Mouse (Mus musculus) CH12.LX (cell line): ENCODE results near the gene Iqschfp. TPM values are rescaled to one million over a fixed set of nuclear protein-coding genes. Genes with fewer than 3 reads are reported as not detected.

Experiments
- DNase-seq: peaks from one replicate; pipeline ENCODE4 v3.0.0-alpha.2; 2013; ENCODE audit errors: extremely low read depth
- H3K27ac ChIP-seq: 2 replicates; pipeline ENCODE4 v1.5.1; 2012; ENCODE audit warnings: low read depth, mild to moderate bottlenecking, control low read depth, moderate library complexity; ENCODE audit not compliant: insufficient read depth
- H3K27me3 ChIP-seq: replicated peaks from 2 replicates; pipeline ENCODE3; 2012; ENCODE audit warnings: inconsistent platforms
- H3K36me3 ChIP-seq, 2 experiments: replicated peaks in 1 of 2; 2 replicates each; pipeline versions ENCODE3 to v1.6.1; 2012; ENCODE audit warnings: inconsistent platforms in 1 of 2, low read length in 1 of 2, mild to moderate bottlenecking in 1 of 2, mixed read lengths in 1 of 2, moderate library complexity in 1 of 2; ENCODE audit not compliant: control insufficient read depth in 1 of 2, insufficient read depth in 1 of 2
- H3K4me1 ChIP-seq, 2 experiments: 2 replicates each; pipeline ENCODE4 v1.6.1; 2012; ENCODE audit warnings: inconsistent platforms in 1 of 2, moderate library complexity in 1 of 2; ENCODE audit not compliant: insufficient read depth in 2 of 2, control insufficient read depth in 1 of 2
- H3K4me2 ChIP-seq: 2 replicates; pipeline ENCODE4 v1.6.1; 2012; ENCODE audit warnings: low read depth, mild to moderate bottlenecking, control low read depth; ENCODE audit not compliant: poor library complexity, insufficient read depth, severe bottlenecking
- H3K4me3 ChIP-seq, 3 experiments: fragments of 150-350 bp in 1 of 3; sonication (generic) in 1 of 3; replicated peaks in 1 of 3; 2 replicates each; pipeline versions ENCODE3 to v1.5.1; 2011 to 2012; ENCODE audit warnings: low read depth in 2 of 3, low read length in 2 of 3, mild to moderate bottlenecking in 2 of 3, moderate library complexity in 2 of 3, control low read depth in 1 of 3, improper control_type of control experiment in 1 of 3, inconsistent platforms in 1 of 3, mixed read lengths in 1 of 3; ENCODE audit not compliant: poor library complexity in 1 of 3
- H3K79me2 ChIP-seq: replicated peaks from 2 replicates; pipeline ENCODE4 v1.6.1; 2012; ENCODE audit warnings: mild to moderate bottlenecking, moderate library complexity; ENCODE audit not compliant: control insufficient read depth, poor library complexity, insufficient read depth, severe bottlenecking; ENCODE audit errors: extremely low read depth
- H3K9ac ChIP-seq: 2 replicates; pipeline ENCODE4 v1.6.1; 2012; ENCODE audit warnings: low read depth, mild to moderate bottlenecking, control low read depth, moderate library complexity; ENCODE audit not compliant: insufficient read depth
- H3K9me3 ChIP-seq: replicated peaks from 2 replicates; pipeline ENCODE3; 2012; ENCODE audit warnings: low read length, inconsistent platforms, mixed read lengths
- BHLHE40 ChIP-seq: IDR thresholded peaks from 2 replicates; pipeline ENCODE4 v1.6.1; 2011; ENCODE audit warnings: mild to moderate bottlenecking, low read depth, low read length, improper control_type of control experiment
- CHD1 ChIP-seq: IDR thresholded peaks from 2 replicates; pipeline ENCODE4 v1.6.1; 2012; ENCODE audit warnings: low read depth, low read length, improper control_type of control experiment, inconsistent platforms
- CHD2 ChIP-seq: IDR thresholded peaks from 2 replicates; pipeline ENCODE4 v1.6.1; 2011; ENCODE audit warnings: low read length, improper control_type of control experiment
- CTCF ChIP-seq, 2 experiments: IDR thresholded peaks in 1 of 2; conservative IDR thresholded peaks in 1 of 2; 2 replicates each; pipeline ENCODE4 v1.5.1; 2011 to 2012; ENCODE audit warnings: low read depth in 2 of 2, low read length in 2 of 2, improper control_type of control experiment in 1 of 2, inconsistent platforms in 1 of 2, mild to moderate bottlenecking in 1 of 2, moderate library complexity in 1 of 2
- ELF1 ChIP-seq: IDR thresholded peaks from 2 replicates; pipeline ENCODE4 v1.6.1; 2014; ENCODE audit warnings: low read depth, mild to moderate bottlenecking, inconsistent platforms, low read length, improper control_type of control experiment
- EP300 ChIP-seq: IDR thresholded peaks from 2 replicates; pipeline ENCODE4 v1.6.1; 2011; ENCODE audit warnings: low read length, improper control_type of control experiment
- ETS1 ChIP-seq: conservative IDR thresholded peaks from 2 replicates; pipeline ENCODE4 v1.6.1; 2012; ENCODE audit warnings: low read depth, mild to moderate bottlenecking, inconsistent platforms, low read length, improper control_type of control experiment, moderate library complexity
- GABPA ChIP-seq: IDR thresholded peaks from 2 replicates; pipeline ENCODE4 v1.6.1; 2012; ENCODE audit warnings: low read depth, low read length, improper control_type of control experiment, inconsistent platforms; ENCODE audit not compliant: insufficient replicate concordance
- IRF4 ChIP-seq: IDR thresholded peaks from 2 replicates; pipeline ENCODE4 v1.6.1; 2014; ENCODE audit warnings: low read depth, mild to moderate bottlenecking, inconsistent platforms, low read length, improper control_type of control experiment
- JUN ChIP-seq: IDR thresholded peaks from 2 replicates; pipeline ENCODE4 v1.6.1; 2011; ENCODE audit warnings: low read depth, mild to moderate bottlenecking, low read length, improper control_type of control experiment, moderate library complexity; ENCODE audit not compliant: insufficient read depth
- MAZ ChIP-seq: IDR thresholded peaks from 2 replicates; pipeline ENCODE4 v1.6.1; 2012; ENCODE audit warnings: low read depth, mild to moderate bottlenecking, inconsistent platforms, low read length, improper control_type of control experiment, moderate library complexity
- MXI1 ChIP-seq: IDR thresholded peaks from 2 replicates; pipeline ENCODE4 v1.6.1; 2011; ENCODE audit warnings: mild to moderate bottlenecking, low read depth, low read length, improper control_type of control experiment
- NELFE ChIP-seq: IDR thresholded peaks from 2 replicates; pipeline ENCODE4 v1.6.1; 2011; ENCODE audit warnings: low read depth, low read length, improper control_type of control experiment
- PAX5 ChIP-seq: IDR thresholded peaks from 2 replicates; pipeline ENCODE4 v1.6.1; 2012; ENCODE audit warnings: low read length, inconsistent platforms, mixed read lengths
- RAD21 ChIP-seq: IDR thresholded peaks from 2 replicates; pipeline ENCODE4 v1.6.1; 2011; ENCODE audit warnings: low read depth, mild to moderate bottlenecking, low read length, improper control_type of control experiment, moderate library complexity
- RCOR1 ChIP-seq: conservative IDR thresholded peaks from 2 replicates; pipeline ENCODE4 v1.6.1; 2012; ENCODE audit warnings: low read depth, mild to moderate bottlenecking, inconsistent platforms, low read length, improper control_type of control experiment
- SIN3A ChIP-seq: IDR thresholded peaks from 2 replicates; pipeline ENCODE4 v1.6.1; 2012; ENCODE audit warnings: low read length, improper control_type of control experiment, inconsistent platforms
- SMC3 ChIP-seq: IDR thresholded peaks from 2 replicates; pipeline ENCODE4 v1.6.1; 2011; ENCODE audit warnings: low read depth, low read length, improper control_type of control experiment
- TBP ChIP-seq: conservative IDR thresholded peaks from 2 replicates; pipeline ENCODE4 v1.6.1; 2011; ENCODE audit warnings: low read depth, low read length, improper control_type of control experiment
- TCF12 ChIP-seq: IDR thresholded peaks from 2 replicates; pipeline ENCODE4 v1.6.1; 2014; ENCODE audit warnings: low read depth, mild to moderate bottlenecking, inconsistent platforms, low read length, improper control_type of control experiment
- UBTF ChIP-seq: IDR thresholded peaks from 2 replicates; pipeline ENCODE4 v1.6.1; 2012; ENCODE audit warnings: low read depth, mild to moderate bottlenecking, inconsistent platforms, low read length, improper control_type of control experiment, moderate library complexity
- USF1 ChIP-seq: IDR thresholded peaks from 2 replicates; pipeline ENCODE4 v1.6.1; 2014; ENCODE audit warnings: low read depth, mild to moderate bottlenecking, inconsistent platforms, low read length, improper control_type of control experiment
- USF2 ChIP-seq: conservative IDR thresholded peaks from 2 replicates; pipeline ENCODE4 v1.6.1; 2011; ENCODE audit warnings: low read depth, low read length, improper control_type of control experiment
- ZC3H11A ChIP-seq: IDR thresholded peaks from 2 replicates; pipeline ENCODE4 v1.6.1; 2012; ENCODE audit warnings: low read depth, mild to moderate bottlenecking, inconsistent platforms, low read length, improper control_type of control experiment
- ZMIZ1 ChIP-seq: IDR thresholded peaks from 2 replicates; pipeline ENCODE4 v1.6.1; 2012; ENCODE audit warnings: low read depth, mild to moderate bottlenecking, inconsistent platforms, low read length, improper control_type of control experiment
- dilution Hi-C: fragments of 300-500 bp; cut with MboI; formaldehyde crosslinking; loops from 2 replicates; pipeline ENCODE4 v1.14.3; 2020; ENCODE audit warnings: low sequenced_read_pairs; ENCODE audit not compliant: extremely low pct_unique_long_range_greater_than_20kb, extremely low pct_ligation_motif_present
- in situ Hi-C: fragments of 300-500 bp; cut with MboI; formaldehyde crosslinking; loops from 3 replicates; pipeline ENCODE4 v1.14.3; 2019; ENCODE audit warnings: low sequenced_read_pairs, low pct_ligation_motif_present, low pct_unique_long_range_greater_than_20kb, mixed read lengths
- polyA plus RNA-seq: library from polyadenylated mRNA; unstranded; fragments of >175 nt; gene quantifications from 2 replicates; pipeline ENCODE4 v1.2.1, GENCODE M21; 2012; ENCODE audit warnings: low read depth; ENCODE audit not compliant: insufficient read length
- total RNA-seq, 2 experiments: library from RNA; depleted of rRNA; stranded (reverse); fragments of 300-350 nt in 1 of 2; fragments of >200 nt in 1 of 2; gene quantifications; 2 replicates each; pipeline ENCODE4 v1.2.3; 2012 to 2014

Iqschfp gene
- total and polyA plus RNA-seq, 3 experiments = 0.13 to 0.25 TPM; not detected in 1

- H3K4me1 ChIP-seq = peaks cover 0 to 25% of the 10 kb centered on the region in 2 experiments; a peak in 2 of 4 replicates
- H3K9ac ChIP-seq = no peak overlapping the region
- in situ Hi-C loops = no loop called here
- no peak overlapping the region for H3K4me3 ChIP-seq
- no peaks in the 10 kb centered on the region for H3K79me2 ChIP-seq
- peaks cover 4% of the 10 kb centered on the region for H3K9me3 ChIP-seq
- H3K4me2 ChIP-seq = no peak overlapping the region
- H3K36me3 ChIP-seq = no peaks in the 10 kb centered on the region
- no peak for DNase-seq
- TF ChIP-seq CTCF (conservative IDR thresholded peaks at IDR 0.05 in 1 of 2, IDR thresholded peaks at IDR 0.05 in 1 of 2; ENCODE audit: low read depth in 2 of 2, low read length in 2 of 2) = no peak
- no peak for TF ChIP-seq NELFE
- no peak for TF ChIP-seq MAZ
- no peak for TF ChIP-seq TBP
- TF ChIP-seq TCF12 = no peak
- TF ChIP-seq RAD21 = no peak
- no peaks in the 10 kb centered on the region for H3K27me3 ChIP-seq
- dilution Hi-C loops = no loop called here
- no peak overlapping the region for H3K27ac ChIP-seq
Measured at GRCm38 (mm10) chr3:68642935-68643334, 750.9 kb downstream of the Iqschfp start.

- dilution Hi-C loops = no loop called here
- DNase-seq = peak; percentile 55
Measured at GRCm38 (mm10) chr3:68646387-68647130, 754.5 kb downstream of the Iqschfp start.

More at GRCm38 (mm10) chr3:68646387-68647130, 754.5 kb downstream of the Iqschfp start:
- Histone ChIP-seq H3K4me2 (peak overlapping the region; percentile 29; the same call in 1 of the 2 replicates), H3K27me3 (no peaks in the 10 kb centered on the region), H3K9ac (no peak overlapping the region), H3K4me3 (no peak overlapping the region), H3K27ac (no peak overlapping the region), H3K79me2 (no peaks in the 10 kb centered on the region), H3K36me3 (no peaks in the 10 kb centered on the region), H3K9me3 (peaks cover 4% of the 10 kb centered on the region), H3K4me1 (peaks cover 0 to 21% of the 10 kb centered on the region in 2 experiments; a peak in 2 of 4 replicates)
- TF ChIP-seq EP300 (no peak), USF2 (no peak), SIN3A (no peak), CTCF (conservative IDR thresholded peaks at IDR 0.05 in 1 of 2, IDR thresholded peaks at IDR 0.05 in 1 of 2; ENCODE audit: low read depth in 2 of 2, low read length in 2 of 2) (peak; percentile 53 to 88; a peak in 3 of 4 replicates), USF1 (no peak), ZMIZ1 (no peak), UBTF (no peak), TBP (no peak), IRF4 (peak; percentile 24; the same call in 1 of the 2 replicates), ZC3H11A (peak; percentile 76), PAX5 (no peak), ELF1 (peak; percentile 52; the same call in 1 of the 2 replicates), BHLHE40 (peak; percentile 37; the same call in 1 of the 2 replicates), SMC3 (peak; percentile 92), NELFE (peak; percentile 11; the same call in 1 of the 2 replicates), JUN (no peak), RAD21 (peak; percentile 83), MXI1 (no peak), RCOR1 (no peak), GABPA (no peak), MAZ (no peak), CHD1 (no peak), CHD2 (no peak), ETS1 (no peak)
- in situ Hi-C loops = no loop called here
